Mouse (Mus musculus) kidney, postnatal 25 days (tissue): Measurements from ENCODE around the gene Ptch1.

Experiments
- DNase-seq, 2 experiments: peaks; one replicate each; pipeline ENCODE4 v3.0.0; 2021; ENCODE audit warnings: mixed read lengths in 2 of 2

The Ptch1 gene

DNA sequence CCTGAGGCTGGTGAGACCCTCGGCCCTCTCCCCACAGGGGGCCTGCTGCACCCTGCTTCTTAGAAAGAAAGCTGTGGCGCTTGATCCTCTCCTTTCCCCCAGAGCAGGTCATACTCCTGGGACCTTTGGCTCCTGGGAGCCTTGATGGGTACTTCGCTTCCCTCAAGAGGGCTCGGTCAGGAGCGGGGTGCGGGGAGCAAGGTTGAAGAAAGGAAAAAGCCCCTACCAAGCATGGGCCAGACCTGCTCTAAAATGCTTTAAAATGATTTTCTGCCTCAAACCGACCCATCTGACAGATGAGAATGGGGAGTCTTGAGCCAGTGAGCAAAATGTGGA is 85.7 kb downstream of the Ptch1 start:
- no peak for DNase-seq

DNA sequence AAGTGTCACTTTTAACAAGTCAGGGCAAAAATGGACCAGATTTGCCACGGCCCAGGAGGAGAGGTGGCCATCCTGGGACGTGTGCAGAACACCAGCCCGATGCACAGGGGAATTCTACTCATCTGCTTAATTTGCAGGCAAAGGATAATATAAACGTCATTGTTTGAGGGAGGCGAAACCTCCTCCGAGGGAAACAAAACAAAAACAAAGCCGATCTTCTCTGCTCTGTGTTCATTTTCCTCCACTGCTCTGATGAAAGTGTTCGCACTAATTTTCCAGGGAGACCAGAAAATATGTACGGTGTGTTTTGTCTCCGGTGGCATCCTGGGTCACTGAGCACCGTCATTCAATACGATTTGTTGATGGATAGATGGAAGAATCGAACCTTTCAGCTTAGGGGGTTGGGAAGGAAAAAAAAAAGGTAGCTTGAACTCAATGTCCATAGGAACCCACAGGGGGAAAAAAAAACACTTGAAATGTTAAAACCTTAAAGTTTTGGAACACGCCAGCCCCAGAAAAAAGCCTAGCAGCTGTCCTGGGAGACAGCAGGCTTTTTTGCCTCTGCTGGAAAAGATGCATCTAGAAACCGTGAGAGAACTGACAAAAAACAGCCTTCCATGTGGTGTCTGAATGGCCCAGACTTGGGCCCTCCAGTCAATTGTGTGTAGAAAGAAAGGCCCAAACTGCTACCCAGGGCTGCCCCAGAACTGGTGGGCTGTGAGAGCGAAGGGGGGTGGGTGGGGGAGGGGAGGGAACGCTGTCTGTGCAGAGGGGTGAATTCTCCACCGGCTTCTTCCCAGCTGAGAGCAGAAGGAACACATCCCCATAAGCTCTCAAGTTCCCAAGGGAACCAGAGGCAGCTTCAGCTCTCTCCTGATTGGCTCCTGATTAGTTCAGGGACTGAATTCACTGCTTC is 86.3 kb downstream of the Ptch1 start:
- DNase-seq, result no peak

DNA sequence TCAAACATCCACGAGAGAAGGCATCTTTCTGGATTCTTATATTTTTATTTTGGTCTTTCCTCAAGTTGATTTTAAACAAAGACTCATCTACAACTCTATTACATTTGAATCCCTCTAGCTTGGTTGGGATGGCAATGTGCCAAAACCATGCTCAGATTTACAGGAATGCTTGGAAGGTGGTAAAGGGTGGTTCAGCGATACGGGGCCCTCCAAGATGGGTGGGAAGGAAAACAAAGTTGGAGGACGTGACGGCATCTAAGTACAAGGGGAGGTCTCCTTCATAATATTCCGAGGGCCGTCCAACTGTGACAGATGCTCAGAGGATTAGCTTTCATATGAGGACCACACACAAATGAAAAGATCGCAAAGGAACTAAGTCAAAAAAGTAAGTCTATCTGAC is 98.0 kb downstream of the Ptch1 start:
- peak in 1 of 2 experiments; percentile 21 for DNase-seq
